Mouse (Mus musculus) cerebellum, adult 18-20 months (tissue): Measurements from ENCODE around the gene Gm9999.
"Not testable (repeated sequence)": the region's sequence is repeated elsewhere in the genome, so short reads cannot be mapped to it uniquely, and the experiment has no call there.

Experiments
- DNase-seq, 2 experiments: peaks; one replicate each; pipeline ENCODE4 v3.0.0; 2021

Gm9999 gene

GRCm38 (mm10) chr7:47000644-47000983 is 17.2 kb downstream of the Gm9999 start:
- DNase-seq: no peak

GRCm38 (mm10) chr7:47001125-47001899 is 17.9 kb downstream of the Gm9999 start:
- DNase-seq: no peak

- no peak for DNase-seq
These were observed 18.5 kb downstream of the Gm9999 start for GRCm38 (mm10) chr7:47001900-47002275.

GRCm38 (mm10) chr7:47003411-47004115 is 20.2 kb downstream of the Gm9999 start:
- DNase-seq: no peak

- peak; percentile 37 to 42 for DNase-seq
These were observed 23.9 kb downstream of the Gm9999 start for GRCm38 (mm10) chr7:47007109-47007780.

GRCm38 (mm10) chr7:47007818-47008167 is 24.4 kb downstream of the Gm9999 start:
- DNase-seq: peak in 1 of 2 experiments; percentile 75

- peak; percentile 99 for DNase-seq
These were observed 25.0 kb downstream of the Gm9999 start, which contains the start of gene Spty2d1 for GRCm38 (mm10) chr7:47008168-47008993. Spty2d1 (minus strand) TSS chr7:47008411.

- DNase-seq: no peak
These were observed 29.9 kb downstream of the Gm9999 start for GRCm38 (mm10) chr7:47013131-47013767.

GRCm38 (mm10) chr7:47014564-47015389 is 31.4 kb downstream of the Gm9999 start:
- no peak for DNase-seq

- peak; percentile 80 to 82 for DNase-seq
These were observed 32.1 kb downstream of the Gm9999 start for GRCm38 (mm10) chr7:47015390-47016065.

GRCm38 (mm10) chr7:47016602-47017001 is 33.2 kb downstream of the Gm9999 start:
- DNase-seq: no peak

GRCm38 (mm10) chr7:47017146-47017545 is 33.8 kb downstream of the Gm9999 start:
- no peak for DNase-seq

GRCm38 (mm10) chr7:47019641-47020040 is 36.3 kb downstream of the Gm9999 start:
- peak in 1 of 2 experiments; percentile 22 for DNase-seq

- DNase-seq: no peak
These were observed 37.6 kb downstream of the Gm9999 start for GRCm38 (mm10) chr7:47020956-47021355.

GRCm38 (mm10) chr7:47022482-47022881 is 39.1 kb downstream of the Gm9999 start:
- DNase-seq: no peak

- peak; percentile 78 to 84 for DNase-seq
These were observed 40.1 kb downstream of the Gm9999 start for GRCm38 (mm10) chr7:47023530-47023929.

GRCm38 (mm10) chr7:47024454-47024853 is 41.1 kb downstream of the Gm9999 start:
- DNase-seq: no peak

GRCm38 (mm10) chr7:47025429-47025828 is 42.0 kb downstream of the Gm9999 start:
- no peak for DNase-seq

GRCm38 (mm10) chr7:47026899-47027298 is 43.5 kb downstream of the Gm9999 start:
- DNase-seq: not testable (repeated sequence)

GRCm38 (mm10) chr7:47027520-47027919 is 44.1 kb downstream of the Gm9999 start:
- no peak for DNase-seq
